Mouse (Mus musculus) MEL-GATA-1-ER (cell line): ENCODE measurements at regions not wholly inside any gene's neighbourhood (a gene's known extent, or its start where the extent isn't known, plus 50 kb on each side); places are given as distances from the start of the nearest gene placed in this dataset.

Experiments used
- DNase-seq: peaks from one replicate; pipeline ENCODE4 v3.0.0-alpha.2; 2012; ENCODE audit warnings: low read depth; ENCODE audit errors: extremely low read depth

DNA sequence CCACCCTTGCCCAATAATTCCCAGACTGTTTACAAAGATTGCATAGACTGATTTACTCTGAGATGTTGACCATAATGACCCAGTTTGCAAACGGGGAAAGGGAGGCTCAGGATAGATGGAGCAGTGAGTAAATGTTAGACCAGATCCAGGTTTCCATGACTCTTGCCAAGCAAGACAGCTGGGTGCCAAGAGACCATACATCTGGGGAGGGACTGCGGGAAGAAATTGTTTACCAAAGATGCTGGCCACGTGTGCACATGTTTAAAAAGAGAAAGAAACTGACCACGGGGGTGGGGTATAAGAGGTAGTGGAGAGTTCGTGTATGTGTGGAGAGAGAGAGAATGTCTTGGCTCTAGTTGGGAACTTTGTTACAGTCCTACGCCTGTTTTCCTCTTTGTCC, 285.7 kb upstream of the Zmiz1 start:
- DNase-seq, result no peak

DNA sequence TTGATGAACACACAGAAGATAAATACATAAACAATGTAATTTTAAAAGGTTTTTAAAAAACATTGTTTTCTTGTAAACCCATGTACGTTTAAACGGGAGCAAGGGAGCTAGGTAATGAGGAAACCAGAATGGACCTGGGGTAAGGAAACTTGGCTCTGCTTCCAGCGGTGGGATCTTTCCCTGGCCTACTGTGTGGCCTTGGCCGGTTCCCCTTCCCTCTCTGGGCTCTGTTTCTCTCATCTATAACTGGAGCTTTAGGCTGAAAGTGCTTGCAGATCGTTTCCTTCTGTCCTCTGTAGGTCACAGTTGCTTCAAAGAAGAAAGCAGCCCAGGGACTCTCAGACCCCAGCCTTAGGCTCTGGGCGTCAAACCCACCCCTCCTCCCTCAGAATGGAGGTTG, 285.1 kb upstream of the Zmiz1 start:
- no peak for DNase-seq

GRCm38 (mm10) chr14:25174402-25174801, 284.6 kb upstream of the Zmiz1 start:
- no peak for DNase-seq

GRCm38 (mm10) chr14:25176206-25176605, 282.8 kb upstream of the Zmiz1 start:
- DNase-seq, result no peak

GRCm38 (mm10) chr14:25180126-25180525, 278.9 kb upstream of the Zmiz1 start:
- DNase-seq, result no peak

DNA sequence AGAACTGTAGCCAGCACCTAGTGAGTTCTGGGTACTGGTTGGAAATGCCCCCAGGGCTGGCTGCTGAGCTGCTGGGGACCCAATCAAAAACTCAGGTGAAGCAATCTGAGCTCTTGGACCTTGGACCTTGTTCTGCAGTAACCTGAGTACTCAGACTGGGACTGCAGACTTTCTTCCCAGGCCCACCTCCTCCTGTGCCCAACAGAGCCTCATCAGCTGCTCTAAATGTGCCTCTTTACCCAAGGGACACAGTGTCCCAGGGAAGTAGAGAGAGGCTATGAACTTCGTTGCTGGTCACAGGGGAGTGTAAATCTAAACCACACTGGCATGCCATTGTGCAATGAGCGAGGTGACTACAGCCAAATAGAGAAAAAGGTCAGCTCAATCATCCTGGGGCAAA, 277.6 kb upstream of the Zmiz1 start:
- DNase-seq, result no peak

- DNase-seq, result no peak
Measured at GRCm38 (mm10) chr14:25184042-25184441, 274.9 kb upstream of the Zmiz1 start.

DNA sequence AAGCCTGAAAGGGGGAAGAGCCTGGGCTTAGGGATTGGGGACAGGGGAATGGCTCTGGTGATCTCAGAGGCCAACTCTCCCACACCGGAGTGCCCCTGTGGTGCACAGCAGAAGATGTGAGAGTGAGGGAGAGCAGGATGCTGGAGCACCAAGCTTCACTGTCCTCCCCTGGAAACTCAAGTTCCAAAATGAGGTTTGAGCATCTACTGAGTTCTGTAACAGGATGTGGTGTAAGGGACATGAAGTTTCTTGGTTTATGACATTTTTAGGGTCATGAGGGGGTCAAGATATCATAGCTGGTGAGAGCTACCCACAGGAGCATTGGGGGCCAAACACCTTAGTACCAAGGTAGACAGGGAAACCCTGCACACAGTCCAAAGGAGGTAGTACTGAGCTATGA, 274.1 kb upstream of the Zmiz1 start:
- no peak for DNase-seq

GRCm38 (mm10) chr14:25185556-25185958, 273.4 kb upstream of the Zmiz1 start:
- no peak for DNase-seq

DNA sequence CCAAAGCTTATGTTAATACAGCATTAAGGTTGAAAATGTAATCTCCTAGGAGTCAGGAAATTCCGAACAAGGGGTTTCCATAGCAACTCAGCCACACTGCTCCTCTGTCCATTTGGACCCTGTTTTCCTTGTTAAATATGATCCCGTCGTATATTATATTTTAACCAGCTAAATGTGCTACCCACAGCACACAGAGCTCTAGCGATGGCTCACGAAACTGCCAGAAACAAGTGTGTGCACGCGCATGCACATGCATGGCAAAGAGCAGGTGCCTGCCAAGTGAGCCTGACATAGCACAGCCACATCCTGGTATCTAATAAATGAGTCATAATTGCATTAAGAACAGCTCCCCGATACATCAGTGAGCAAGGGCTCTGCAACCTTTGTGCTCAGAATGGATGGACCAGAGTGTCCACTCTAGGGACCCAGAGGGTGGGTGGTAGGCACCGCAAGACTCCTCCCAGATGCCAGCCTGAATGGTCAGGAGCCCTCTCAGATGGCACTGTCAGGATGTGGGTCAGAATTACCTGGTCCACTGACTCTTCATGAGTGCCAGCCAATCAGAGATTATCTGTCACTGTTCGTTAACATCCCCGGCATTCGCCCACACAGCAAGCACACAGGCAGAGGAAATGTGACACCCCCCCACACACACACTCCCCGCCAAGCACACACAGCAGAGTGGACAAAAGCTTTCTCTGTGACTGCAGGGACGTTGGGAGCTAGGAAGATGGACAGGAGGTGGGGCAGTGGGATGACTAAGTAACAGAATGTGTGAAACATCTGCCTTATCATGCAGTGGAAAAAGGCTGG, 272.8 kb upstream of the Zmiz1 start:
- no peak for DNase-seq

- no peak for DNase-seq
Measured at GRCm38 (mm10) chr14:25187715-25188114, 271.3 kb upstream of the Zmiz1 start.

- DNase-seq, result no peak
Measured at GRCm38 (mm10) chr14:25189256-25189655, 269.7 kb upstream of the Zmiz1 start.

- DNase-seq, result no peak
Measured at GRCm38 (mm10) chr14:25190680-25191270, 268.2 kb upstream of the Zmiz1 start.

DNA sequence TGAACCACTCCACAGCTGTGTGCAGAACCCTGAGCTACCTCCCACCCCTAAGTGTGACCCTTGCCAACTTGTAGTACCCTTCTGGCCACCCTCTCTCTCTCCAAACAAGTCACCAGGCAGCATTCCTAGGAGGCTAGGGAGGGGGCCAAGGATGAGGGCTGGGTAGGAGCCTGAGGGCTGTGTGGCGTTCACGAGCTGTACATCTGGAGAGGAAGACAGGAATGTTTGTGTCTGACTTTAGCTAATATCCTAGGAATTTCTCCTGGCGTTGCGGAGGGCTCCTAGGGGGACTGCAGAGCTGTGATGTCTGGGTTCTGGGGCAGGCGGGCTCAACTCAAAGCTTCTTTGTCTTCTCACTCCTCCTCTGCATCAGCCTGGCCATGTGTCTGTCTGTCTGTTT, 262.2 kb upstream of the Zmiz1 start:
- no peak for DNase-seq

- no peak for DNase-seq
Measured at GRCm38 (mm10) chr14:25199900-25200299, 259.1 kb upstream of the Zmiz1 start.

- DNase-seq, result no peak
Measured at GRCm38 (mm10) chr14:25200656-25201179, 258.3 kb upstream of the Zmiz1 start.

DNA sequence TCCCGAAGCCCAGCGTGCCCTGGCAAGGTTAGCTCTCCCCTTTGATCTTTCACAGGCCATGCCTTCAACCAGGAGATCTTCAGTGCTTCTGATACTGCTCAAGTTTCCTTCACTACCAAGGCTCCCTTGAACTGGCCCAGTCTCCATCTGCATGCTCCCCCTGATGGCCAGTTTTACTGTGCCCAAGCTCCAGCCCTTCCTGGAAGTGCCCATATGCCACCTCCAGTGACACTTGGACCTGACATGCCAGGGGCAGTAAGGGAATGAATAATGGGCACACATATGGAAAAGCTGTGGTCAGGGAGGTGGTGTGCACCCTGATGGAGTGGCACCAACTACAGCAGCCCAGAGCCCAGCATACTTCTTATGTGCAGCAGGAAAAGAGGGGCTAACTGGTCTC, 256.7 kb upstream of the Zmiz1 start:
- DNase-seq, result no peak

- DNase-seq, result no peak
Measured at GRCm38 (mm10) chr14:25204091-25204490, 254.9 kb upstream of the Zmiz1 start.

- DNase-seq, result no peak
Measured at GRCm38 (mm10) chr14:25206855-25207254, 252.1 kb upstream of the Zmiz1 start.

- no peak for DNase-seq
Measured at GRCm38 (mm10) chr14:25207422-25207821, 251.6 kb upstream of the Zmiz1 start.

GRCm38 (mm10) chr14:25208221-25209056, 250.5 kb upstream of the Zmiz1 start:
- no peak for DNase-seq

DNA sequence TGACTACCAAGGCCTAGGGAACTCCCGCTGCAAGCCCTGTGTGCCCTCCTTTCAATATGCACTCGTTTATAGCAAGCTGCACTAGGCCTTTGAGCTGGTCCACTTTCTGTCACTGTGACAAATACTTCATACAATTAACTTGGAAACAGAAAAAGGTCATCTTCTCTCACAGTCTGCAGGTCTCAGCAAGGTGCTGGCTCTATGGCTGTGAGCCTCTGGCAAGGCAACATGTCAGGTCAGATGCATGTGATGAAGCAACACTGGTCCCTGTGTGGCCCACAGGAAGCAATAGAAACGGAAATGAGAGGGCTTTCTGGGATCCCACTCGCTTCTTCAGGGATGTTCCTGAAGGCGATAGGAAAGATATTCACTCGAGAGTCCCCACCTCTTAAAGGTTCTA, 245.9 kb upstream of the Zmiz1 start:
- DNase-seq, result no peak
